Mouse (Mus musculus) megakaryocyte, embryonic 14.5 days (primary cell): ENCODE data around the gene Qk.

Source experiments
- FLI1 ChIP-seq: IDR thresholded peaks from 2 replicates; pipeline ENCODE4 v1.6.1; 2012; ENCODE audit warnings: low read length, inconsistent platforms, mixed read lengths
- GATA1 ChIP-seq: IDR thresholded peaks from 3 replicates; pipeline ENCODE4 v1.6.1; 2012; ENCODE audit warnings: mixed read lengths, low read length, inconsistent platforms, borderline replicate concordance

DNA sequence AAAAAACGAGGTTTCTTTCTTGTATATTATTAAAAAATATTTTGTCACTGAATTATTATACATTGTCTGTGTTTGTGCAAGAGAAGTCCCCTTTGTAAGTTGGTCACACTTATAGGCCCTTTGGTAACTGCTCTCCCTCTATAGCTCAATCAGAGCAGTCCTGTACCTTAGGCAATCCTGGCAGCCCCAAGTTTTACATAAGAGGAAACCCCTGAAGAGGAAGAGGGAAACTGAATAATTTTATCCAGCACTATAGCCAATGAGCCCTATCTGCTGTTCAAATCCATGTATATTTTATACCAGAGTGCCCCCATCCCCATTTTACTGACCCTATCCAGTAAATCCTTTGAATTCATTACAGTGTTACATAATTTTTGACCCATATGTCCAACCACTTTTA is 1.4 kb upstream of the Qk start:
- no peak for TF ChIP-seq GATA1
- TF ChIP-seq FLI1 = no peak
